Mouse (Mus musculus): Measurements from ENCODE around the gene Fam149b. TPM values are rescaled to one million over a fixed set of nuclear protein-coding genes. Genes with fewer than 3 reads are reported as not detected.
A peak's percentile ranks its signal among the peaks of the same experiment; 100 is the strongest.

Fam149b gene
- total RNA-seq, 2 experiments from 2014 or later: 41.9 to 51.4 TPM

DNA sequence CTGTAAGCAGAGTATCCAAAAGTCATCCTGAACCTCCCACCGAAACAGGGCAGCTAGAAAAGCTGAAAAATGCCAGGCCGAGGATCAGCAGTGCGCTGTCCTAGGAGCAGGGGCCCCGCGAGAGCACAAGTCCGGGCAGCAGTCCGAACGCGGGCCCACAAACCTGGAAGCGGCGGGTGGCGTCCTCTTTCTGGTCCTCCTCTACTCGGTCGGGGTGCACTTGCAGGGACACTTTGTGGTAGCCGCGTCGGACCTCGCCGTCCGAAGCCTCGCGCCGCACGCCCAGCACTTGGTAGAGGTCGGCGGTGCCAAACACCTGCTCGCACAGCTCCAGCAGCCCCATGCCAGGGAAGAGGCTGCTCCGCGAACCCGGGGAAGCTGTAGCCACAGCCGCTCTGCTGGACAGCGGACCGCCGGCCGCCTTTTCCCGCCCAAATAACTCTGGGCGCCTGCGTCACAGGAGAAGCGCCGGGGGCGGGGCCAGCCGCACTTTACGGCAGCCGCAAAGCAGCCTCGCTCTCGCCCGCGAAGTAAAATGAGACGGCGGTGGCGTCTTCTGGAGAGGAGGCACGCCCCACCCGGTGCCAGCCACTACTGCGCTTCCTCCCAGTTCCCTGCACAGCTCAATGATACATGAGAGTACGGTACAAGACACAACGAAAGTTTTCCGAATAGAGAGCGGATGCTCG is 40.6 kb downstream of the Fam149b start, which contains the start of gene Dnajc9:
Gene Dnajc9, minus strand, starts transcription at position 470 of the 689 bp plus-strand sequence.
- DNase-seq (ENCODE audit: low spot score in 2 of 2): peak; percentile 96

DNA sequence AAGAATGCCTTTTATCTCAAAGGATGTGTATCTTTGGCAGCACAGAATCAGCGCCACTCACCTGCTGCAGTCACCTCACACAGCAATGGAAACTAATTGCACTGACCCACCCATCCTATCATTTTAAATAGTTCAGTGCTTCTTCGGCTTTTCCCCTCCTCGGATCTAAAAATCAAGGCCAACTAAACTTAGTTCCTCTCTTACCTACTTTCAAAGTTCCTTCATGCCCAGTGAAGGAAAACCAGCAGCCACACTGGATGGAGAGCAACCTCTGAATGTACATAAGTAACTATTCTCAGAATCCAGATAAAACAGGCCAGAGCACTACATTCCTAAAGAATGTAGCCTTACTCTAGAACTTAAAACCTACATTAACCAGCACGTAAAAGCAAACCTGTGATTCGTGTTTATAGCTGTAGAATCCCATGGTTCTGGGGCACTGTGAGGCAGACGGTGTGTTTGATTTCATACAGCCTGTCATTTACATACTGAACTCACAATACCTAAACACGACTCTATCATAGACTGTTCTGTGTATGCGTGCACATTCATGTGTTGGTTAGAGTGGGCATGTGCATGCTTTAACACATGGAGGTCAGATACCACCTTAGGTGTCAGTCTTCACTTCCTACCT is 41.6 kb downstream of the Fam149b start:
- DNase-seq (ENCODE audit: low spot score in 2 of 2): no peak

DNA sequence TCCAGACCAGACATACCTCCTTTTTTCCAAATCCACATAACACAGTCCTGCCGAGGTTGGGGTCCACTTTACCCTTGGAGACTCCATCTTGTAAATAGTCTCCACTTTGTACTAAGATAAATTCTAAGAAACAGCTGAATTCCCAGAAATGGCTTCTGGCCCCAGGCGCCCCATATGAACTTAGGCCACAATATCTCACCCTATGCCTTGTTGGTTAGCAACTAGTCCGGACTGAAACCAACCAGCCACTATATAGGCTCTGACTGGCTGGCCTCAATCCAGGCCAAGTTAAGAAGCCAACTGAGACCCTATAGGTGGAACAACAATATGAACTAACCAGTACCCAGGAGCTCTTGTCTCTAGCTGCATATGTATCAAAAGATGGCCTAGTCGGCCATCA is 44.4 kb downstream of the Fam149b start:
- DNase-seq (ENCODE audit: low spot score in 2 of 2): no peak

DNA sequence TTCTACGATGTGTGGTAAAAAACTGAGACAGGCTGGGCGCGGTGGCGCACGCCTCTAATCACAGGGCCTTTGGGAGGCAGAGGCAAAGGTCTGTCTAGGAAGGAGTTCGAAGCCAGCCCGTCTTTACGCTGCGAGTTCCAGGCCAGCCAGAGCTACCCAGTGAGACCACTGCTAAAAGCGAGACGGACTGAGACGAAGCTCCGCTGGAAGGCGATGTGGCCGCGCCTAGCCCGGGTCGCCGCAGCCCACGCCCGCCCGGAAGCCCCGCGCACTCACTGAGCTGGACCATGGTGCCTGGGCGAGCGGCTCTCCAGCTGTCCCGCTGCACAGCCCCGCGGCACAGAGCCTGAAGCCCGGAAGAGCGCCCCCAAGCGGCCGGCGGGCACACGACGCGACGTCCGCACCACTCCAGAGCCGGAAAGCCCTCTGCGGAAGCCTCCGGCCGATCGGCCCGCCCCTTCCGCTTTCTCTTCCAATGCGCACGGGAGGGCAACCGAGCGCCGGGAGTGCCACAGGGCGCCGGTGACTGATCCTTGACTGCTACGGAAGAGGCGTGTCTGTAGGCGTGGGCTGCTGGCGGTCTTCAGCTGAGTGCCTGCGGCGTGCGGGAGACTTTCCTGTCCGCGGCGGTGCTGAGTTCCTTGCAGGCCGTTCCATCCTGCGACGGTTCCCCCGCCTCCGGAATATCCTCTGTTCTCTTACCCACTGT is 45.4 kb downstream of the Fam149b start, which contains the start of gene Mrps16:
Gene Mrps16, minus strand, starts transcription at position 430 of the 709 bp plus-strand sequence.
- DNase-seq (ENCODE audit: low spot score in 2 of 2): peak; percentile 91 to 96

DNA sequence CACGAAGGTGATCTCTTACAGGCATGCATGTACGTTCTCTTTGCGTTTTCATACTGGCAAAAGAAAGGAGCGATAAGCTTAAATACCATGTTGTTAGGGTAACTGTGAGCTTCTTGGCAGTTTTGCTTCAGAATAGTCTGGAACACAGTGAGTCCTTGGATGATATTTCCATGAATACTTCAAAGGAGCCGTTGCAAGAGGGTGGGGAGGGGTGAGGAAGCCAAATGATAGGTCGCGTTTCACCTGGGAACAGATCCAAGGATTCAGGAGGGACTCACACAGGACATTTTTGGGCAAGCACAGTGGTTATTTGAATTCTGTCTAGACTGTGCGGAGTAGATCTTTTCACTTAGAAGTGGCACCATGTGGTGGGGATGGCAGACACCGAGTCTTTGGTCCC is 49.3 kb downstream of the Fam149b start:
- no peak for DNase-seq (ENCODE audit: low spot score in 2 of 2)

DNA sequence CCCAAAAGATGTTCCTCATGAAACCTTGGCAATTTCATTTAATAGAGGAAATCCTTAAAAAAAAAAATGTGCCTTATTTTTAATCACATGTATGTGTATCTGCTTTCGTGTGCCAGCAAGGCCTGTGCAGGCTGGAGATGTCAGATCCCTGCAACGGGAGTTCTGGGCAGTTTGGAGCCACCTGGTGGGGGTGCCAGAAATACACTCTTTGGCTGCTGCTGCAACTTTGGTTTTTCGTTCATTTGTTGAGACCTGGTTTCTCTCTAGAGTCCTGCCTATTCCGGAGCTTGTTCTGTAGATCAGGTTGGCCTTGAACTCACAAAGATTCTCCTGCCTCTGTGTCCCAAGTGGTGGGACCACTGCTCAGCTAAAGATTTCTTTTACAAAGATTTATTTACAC is 50.9 kb downstream of the Fam149b start:
- DNase-seq (ENCODE audit: low spot score in 2 of 2): no peak

DNA sequence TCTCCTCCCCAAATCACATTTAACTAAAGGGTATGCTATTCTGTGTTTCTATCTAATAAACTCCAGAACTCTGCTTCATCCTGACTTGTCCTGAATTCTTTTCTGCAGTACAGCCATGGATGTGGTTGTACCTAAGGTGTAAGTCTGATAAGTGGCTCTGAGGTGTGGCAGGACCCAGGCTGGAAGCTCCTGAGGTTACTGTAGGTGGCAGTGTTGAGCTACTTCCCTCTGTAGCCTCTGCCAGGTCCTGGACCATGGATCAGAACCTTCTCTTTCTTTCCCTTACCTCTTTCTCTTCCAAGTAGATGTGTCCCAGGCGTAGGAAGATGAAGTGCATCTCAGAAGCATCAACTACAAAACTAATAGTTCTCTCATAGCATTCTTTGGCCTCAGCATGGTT is 52.1 kb downstream of the Fam149b start:
- peak; percentile 42 to 44 for DNase-seq (ENCODE audit: low spot score in 2 of 2)

DNA sequence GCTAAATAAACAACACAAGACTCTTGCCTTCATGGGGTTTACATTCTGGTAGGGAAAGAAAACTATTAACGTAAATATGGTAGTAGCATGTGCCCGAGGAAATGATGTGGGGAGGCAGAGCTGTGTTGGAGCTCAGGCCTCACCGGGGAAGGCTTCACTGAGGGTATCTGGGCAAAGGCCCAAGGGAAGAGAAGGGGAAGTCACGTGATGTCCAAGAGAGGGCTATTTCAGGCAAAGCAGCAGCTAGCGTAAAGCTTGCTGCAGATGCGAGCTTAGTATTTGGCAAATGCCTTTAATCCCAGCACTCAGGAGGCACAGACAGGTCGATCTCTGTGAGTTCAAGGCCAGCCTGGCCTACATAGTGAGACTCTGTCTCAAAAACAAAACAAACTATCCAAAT is 74.3 kb downstream of the Fam149b start:
- DNase-seq (ENCODE audit: low spot score in 2 of 2): no peak

DNA sequence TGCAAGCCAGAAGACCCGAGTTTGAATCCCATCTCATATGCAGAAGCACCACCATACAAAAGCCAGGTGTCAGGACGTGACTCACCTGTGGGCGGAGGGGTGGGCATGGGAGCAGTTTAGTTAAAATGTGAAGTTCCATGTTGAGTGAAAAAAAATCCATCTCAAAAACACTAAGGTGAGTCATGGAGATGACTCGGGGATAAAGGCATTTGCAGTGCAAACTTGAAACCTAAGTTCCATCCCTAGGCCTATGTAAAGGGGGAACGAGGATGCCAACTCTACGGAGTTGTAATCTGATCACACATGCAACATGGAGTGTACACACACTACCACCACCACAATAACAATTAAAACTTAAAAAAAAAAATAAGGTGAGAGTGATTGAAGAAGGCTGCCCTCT is 75.1 kb downstream of the Fam149b start:
- DNase-seq (ENCODE audit: low spot score in 2 of 2): no peak

DNA sequence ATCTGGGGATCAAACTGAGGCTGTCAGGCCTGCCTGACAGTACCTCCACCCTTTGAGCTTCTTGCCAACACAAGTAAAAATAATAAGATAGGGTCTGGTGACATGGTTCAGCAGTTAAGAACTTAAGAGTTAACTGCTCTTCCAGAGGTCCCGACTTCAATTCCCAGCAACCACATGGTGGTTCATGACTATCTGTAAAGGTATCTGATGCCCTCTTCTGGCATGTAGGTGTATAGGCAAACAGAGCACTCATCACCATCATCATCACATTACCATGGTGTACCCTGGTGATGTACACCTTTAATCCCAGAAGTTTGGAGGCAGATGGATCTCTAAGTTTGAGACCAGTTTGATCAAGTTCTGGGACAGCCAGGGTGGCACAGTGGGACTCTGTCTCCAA is 80.6 kb downstream of the Fam149b start:
- no peak for DNase-seq (ENCODE audit: low spot score in 2 of 2)

DNA sequence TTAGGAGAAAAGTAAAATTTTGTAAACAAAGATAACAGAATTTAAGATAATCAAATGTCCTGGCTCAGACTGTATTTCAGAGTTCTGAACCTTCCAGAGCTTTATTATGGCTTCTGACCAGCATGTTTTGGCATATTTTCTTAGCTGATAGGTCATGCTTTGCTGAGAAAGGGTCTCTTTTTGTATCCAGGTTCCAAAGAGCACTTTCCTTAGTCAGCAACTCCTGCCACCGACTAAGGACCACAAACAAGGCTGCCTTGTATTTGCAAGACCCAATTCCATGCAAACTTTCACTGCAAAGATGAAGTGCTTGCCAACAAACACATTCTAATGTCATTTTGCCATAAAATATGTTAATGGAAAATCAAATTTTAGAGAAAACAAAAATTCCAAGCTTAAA is 81.9 kb downstream of the Fam149b start:
- DNase-seq (ENCODE audit: low spot score in 2 of 2): no peak

DNA sequence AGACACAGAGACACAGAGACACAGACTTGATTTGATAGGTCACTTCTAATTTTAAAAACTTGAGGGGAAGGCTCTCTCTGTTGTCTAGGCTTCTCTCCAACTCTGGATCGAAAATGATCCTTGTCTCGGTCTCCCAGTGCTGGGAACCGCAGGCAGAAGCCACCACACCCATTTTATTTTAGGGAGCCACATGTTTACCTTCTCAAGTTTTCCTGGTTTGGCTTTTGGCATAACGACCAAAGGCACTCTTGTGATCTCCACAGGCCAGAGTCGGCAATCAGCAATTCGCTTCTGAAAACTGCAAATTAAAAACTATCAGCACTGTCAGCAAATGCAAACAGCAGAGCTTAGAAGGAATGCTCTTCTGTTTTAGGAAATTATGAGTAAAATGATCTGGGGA is 83.8 kb downstream of the Fam149b start:
- no peak for DNase-seq (ENCODE audit: low spot score in 2 of 2)

DNA sequence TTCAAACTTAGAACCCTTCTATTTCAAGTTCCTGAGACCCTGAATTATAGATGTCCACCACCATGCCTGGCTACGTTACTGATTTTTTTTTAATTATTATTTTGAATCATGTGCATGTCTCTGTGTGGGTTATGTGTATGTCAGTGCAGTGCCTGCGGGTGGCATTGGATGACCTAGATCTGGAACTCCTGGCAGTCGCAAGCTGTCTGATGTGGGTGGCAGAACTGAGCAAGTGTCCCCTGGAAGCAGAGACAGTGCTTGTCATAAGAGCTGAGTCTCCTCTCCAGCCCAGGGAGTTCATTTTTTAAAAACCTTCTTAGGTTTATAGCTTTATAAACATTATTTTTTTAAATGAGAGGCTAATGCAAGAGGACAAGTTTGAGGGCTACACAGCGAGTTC is 84.5 kb downstream of the Fam149b start:
- peak in 1 of 2 experiments; percentile 23 for DNase-seq (ENCODE audit: low spot score in 2 of 2)

Other genes starting within 250 kb of the Fam149b start
- 1 to 10 TPM; 4.1 to 4.3 TPM for gene Saysd1, start 209.6 kb upstream of the Fam149b start, total RNA-seq (2021)
- gene Kcnk5, start 166.4 kb upstream of the Fam149b start, total RNA-seq (2021): under 1 TPM; 0.21 to 0.37 TPM
- not detected for gene Kcnk16, start 79.0 kb upstream of the Fam149b start, total RNA-seq (2021)
- 10 to 100 TPM; 18.4 to 23.4 TPM for gene Nudt13, start 53.5 kb upstream of the Fam149b start, total RNA-seq (2021)
- gene Ecd, start within 50 bp of the Fam149b start, total RNA-seq (2021): 10 to 100 TPM; 32.4 to 39.2 TPM
- gene Dnajc9, start 40.7 kb downstream of the Fam149b start, total RNA-seq (2021): 10 to 100 TPM; 29.4 to 32.5 TPM
- gene Mrps16, start 45.5 kb downstream of the Fam149b start, total RNA-seq (2021): 10 to 100 TPM; 34.1 to 35.1 TPM
- 1 to 10 TPM; 1.7 to 2.4 TPM for gene Cfap70, start 104.1 kb downstream of the Fam149b start, total RNA-seq (2021)
- gene Anxa7, start 132.0 kb downstream of the Fam149b start, total RNA-seq (2021): 10 to 100 TPM; 70.5 to 78.1 TPM
- under 1 TPM; 0.72 to 0.96 TPM for gene Mss51, start 148.7 kb downstream of the Fam149b start, total RNA-seq (2021)
- 100 to 1,000 TPM; 282 to 285 TPM for gene Ppp3cb, start 198.4 kb downstream of the Fam149b start, total RNA-seq (2021)

All from left cerebral cortex, adult 18-20 months (tissue).